Mouse (Mus musculus): ENCODE results near the gene Abca1. TPM values are rescaled to one million over a fixed set of nuclear protein-coding genes. Genes with fewer than 3 reads are reported as not detected.

The Abca1 gene
- polyA plus RNA-seq, 1 experiment from 2014 or later: 6.8 TPM

GRCm38 (mm10) chr4:53018392-53018791, 141.3 kb downstream of the Abca1 start:
- ATAC-seq (ENCODE audit: insufficient number of reproducible peaks, insufficient read depth, low FRiP score, low read depth): no peak
- Histone ChIP-seq H3K9me3 (ENCODE audit: control insufficient read depth, low read depth, low read length) (no peaks in the 10 kb centered on the region; the same call in 1 of the 2 replicates), H3K4me1 (ENCODE audit: control insufficient read depth, insufficient read depth, low read length) (no peaks in the 10 kb centered on the region), H3K36me3 (ENCODE audit: control insufficient read depth, insufficient read depth, low read length) (peaks cover 43% of the 10 kb centered on the region), H3K4me2 (replicated peaks; ENCODE audit: low read depth, low read length) (no peak overlapping the region), H3K4me3 (ENCODE audit: low read depth, low read length) (no peak overlapping the region), H3K27me3 (ENCODE audit: control insufficient read depth, insufficient read depth, low read length) (no peaks in the 10 kb centered on the region), H3K9ac (replicated peaks; ENCODE audit: low read depth, low read length) (no peak overlapping the region), H3K27ac (ENCODE audit: low read length) (no peak overlapping the region)
- WGBS: 100% methylated on average over 1 of the region's 1 CpGs

- Histone ChIP-seq H3K9me3 (ENCODE audit: control insufficient read depth, low read depth, low read length) (no peaks in the 10 kb centered on the region; the same call in 1 of the 2 replicates), H3K9ac (replicated peaks; ENCODE audit: low read depth, low read length) (no peak overlapping the region), H3K36me3 (ENCODE audit: control insufficient read depth, insufficient read depth, low read length) (peaks cover 20% of the 10 kb centered on the region), H3K4me3 (ENCODE audit: low read depth, low read length) (no peak overlapping the region), H3K27ac (ENCODE audit: low read length) (no peak overlapping the region), H3K27me3 (ENCODE audit: control insufficient read depth, insufficient read depth, low read length) (no peaks in the 10 kb centered on the region), H3K4me2 (replicated peaks; ENCODE audit: low read depth, low read length) (no peak overlapping the region), H3K4me1 (ENCODE audit: control insufficient read depth, insufficient read depth, low read length) (0 out of 2 replicates have a peak, but pooled peaks cover 4% of the 10 kb centered on the region)
- 96% methylated on average over 3 of the region's 3 CpGs for WGBS
- no peak for ATAC-seq (ENCODE audit: insufficient number of reproducible peaks, insufficient read depth, low FRiP score, low read depth)
These were observed 144.7 kb downstream of the Abca1 start for GRCm38 (mm10) chr4:53015024-53015423.

DNA sequence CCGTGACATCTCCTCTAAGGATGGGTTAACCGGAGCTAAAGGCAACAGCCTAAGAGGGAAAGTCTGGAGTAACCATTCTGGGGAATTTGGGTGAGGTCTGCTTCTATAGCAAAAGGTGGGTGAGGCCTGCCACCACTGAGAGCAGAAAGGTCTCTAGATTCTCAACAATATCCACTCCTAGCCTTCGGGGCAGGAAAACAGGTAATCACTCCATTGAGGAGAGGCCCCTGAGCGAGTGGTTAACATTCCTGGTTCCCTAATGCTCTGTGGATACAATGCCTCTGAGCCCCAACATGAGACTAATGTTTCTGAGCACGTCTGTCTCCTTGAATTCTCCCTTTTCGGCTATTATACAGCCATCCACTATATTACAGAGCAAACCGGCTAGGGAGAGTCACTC, 145.3 kb downstream of the Abca1 start:
- no peak overlapping the region for H3K9ac ChIP-seq (replicated peaks; ENCODE audit: low read depth, low read length)
- no peaks in the 10 kb centered on the region for H3K27me3 ChIP-seq (ENCODE audit: control insufficient read depth, insufficient read depth, low read length)
- no peaks in the 10 kb centered on the region; the same call in 1 of the 2 replicates for H3K9me3 ChIP-seq (ENCODE audit: control insufficient read depth, low read depth, low read length)
- peaks cover 16% of the 10 kb centered on the region for H3K36me3 ChIP-seq (ENCODE audit: control insufficient read depth, insufficient read depth, low read length)
- 86% methylated on average over 7 of the region's 7 CpGs for WGBS
- no peak for ATAC-seq (ENCODE audit: insufficient number of reproducible peaks, insufficient read depth, low FRiP score, low read depth)
- no peak overlapping the region for H3K4me3 ChIP-seq (ENCODE audit: low read depth, low read length)
- H3K4me1 ChIP-seq (ENCODE audit: control insufficient read depth, insufficient read depth, low read length): 0 out of 2 replicates have a peak, but pooled peaks cover 4% of the 10 kb centered on the region
- no peak overlapping the region for H3K27ac ChIP-seq (ENCODE audit: low read length)
- no peak overlapping the region for H3K4me2 ChIP-seq (replicated peaks; ENCODE audit: low read depth, low read length)

DNA sequence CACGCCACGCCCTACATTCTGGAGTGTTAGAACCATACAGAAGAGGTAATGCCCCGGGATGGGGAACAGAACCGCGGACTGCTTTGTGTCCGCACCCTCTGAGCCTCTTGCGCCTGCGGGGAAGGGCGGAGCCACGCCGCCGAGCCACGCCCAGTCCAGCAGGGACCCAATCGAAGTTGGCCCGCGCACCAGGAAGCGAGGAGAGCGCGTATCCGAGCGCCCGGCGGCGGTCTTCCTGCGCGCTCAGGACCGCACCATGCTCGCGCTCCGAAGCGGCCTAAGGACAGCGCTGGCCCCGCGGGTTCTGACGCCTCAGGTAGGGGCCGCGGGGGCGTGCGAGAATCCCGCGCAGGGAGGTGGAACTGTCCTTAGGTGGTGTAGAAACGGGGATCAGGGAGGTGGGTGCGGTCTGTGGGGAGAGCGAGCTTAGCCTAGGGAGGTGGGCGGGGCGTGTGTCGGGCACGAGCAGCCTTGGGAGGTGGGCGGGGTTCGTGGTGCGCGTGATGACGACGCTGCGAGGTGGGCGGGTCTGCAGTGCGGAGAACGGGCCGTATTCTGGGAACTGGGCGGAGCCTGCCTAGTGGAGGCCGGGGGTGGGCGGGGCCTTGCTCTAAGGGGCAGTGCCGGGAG, 147.8 kb downstream of the Abca1 start, which contains the start of gene Nipsnap3b:
Nipsnap3b (plus strand) TSS at position 149 of the 630 bp plus-strand sequence.
- under 1% methylated on average over 63 of the region's 63 CpGs for WGBS
- H3K4me3 ChIP-seq (ENCODE audit: low read depth, low read length): peak within 1 kb of the TSS; percentile 62
- peak within 1 kb of the TSS; percentile 43 for H3K9ac ChIP-seq (replicated peaks; ENCODE audit: low read depth, low read length)
- peaks cover 9% of the 10 kb centered on the region for H3K36me3 ChIP-seq (ENCODE audit: control insufficient read depth, insufficient read depth, low read length)
- peak; percentile 97 for ATAC-seq (ENCODE audit: insufficient number of reproducible peaks, insufficient read depth, low FRiP score, low read depth)
- peak within 1 kb of the TSS; percentile 13; the same call in 1 of the 2 replicates for H3K27ac ChIP-seq (ENCODE audit: low read length)
- peak within 1 kb of the TSS; percentile 57 for H3K4me2 ChIP-seq (replicated peaks; ENCODE audit: low read depth, low read length)
- no peaks in the 10 kb centered on the region; the same call in 1 of the 2 replicates for H3K9me3 ChIP-seq (ENCODE audit: control insufficient read depth, low read depth, low read length)
- H3K4me1 ChIP-seq (ENCODE audit: control insufficient read depth, insufficient read depth, low read length): 0 out of 2 replicates have a peak, but pooled peaks cover 4% of the 10 kb centered on the region
- H3K27me3 ChIP-seq (ENCODE audit: control insufficient read depth, insufficient read depth, low read length): no peaks in the 10 kb centered on the region

DNA sequence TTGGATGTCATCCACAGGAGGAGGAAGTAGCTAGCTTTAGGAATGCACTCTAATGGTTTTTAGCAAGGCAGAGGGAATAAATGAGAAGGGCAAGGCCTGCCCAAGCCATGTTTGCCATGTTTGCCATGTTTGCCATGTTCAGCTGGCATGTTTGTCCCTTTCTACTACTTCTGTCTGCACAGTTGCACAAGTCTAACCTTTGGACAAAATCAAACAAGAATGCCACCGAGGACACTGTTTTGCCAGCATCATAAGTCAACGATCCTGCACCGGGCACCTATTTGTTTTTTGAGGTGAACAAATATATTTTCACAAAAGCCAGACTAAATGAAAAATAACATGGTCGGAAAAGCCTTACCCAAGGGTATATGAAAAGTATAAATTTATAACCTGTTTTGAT, 149.8 kb downstream of the Abca1 start:
- Histone ChIP-seq H3K27ac (ENCODE audit: low read length) (no peak overlapping the region), H3K36me3 (ENCODE audit: control insufficient read depth, insufficient read depth, low read length) (no peaks in the 10 kb centered on the region), H3K9ac (replicated peaks; ENCODE audit: low read depth, low read length) (no peak overlapping the region), H3K4me1 (ENCODE audit: control insufficient read depth, insufficient read depth, low read length) (0 out of 2 replicates have a peak, but pooled peaks cover 4% of the 10 kb centered on the region), H3K9me3 (ENCODE audit: control insufficient read depth, low read depth, low read length) (no peaks in the 10 kb centered on the region), H3K4me2 (replicated peaks; ENCODE audit: low read depth, low read length) (no peak overlapping the region), H3K27me3 (ENCODE audit: control insufficient read depth, insufficient read depth, low read length) (no peaks in the 10 kb centered on the region), H3K4me3 (ENCODE audit: low read depth, low read length) (no peak overlapping the region)
- WGBS: 71% methylated on average over 4 of the region's 4 CpGs
- no peak for ATAC-seq (ENCODE audit: insufficient number of reproducible peaks, insufficient read depth, low FRiP score, low read depth)

- no peak overlapping the region for H3K9ac ChIP-seq (replicated peaks; ENCODE audit: low read depth, low read length)
- H3K27me3 ChIP-seq (ENCODE audit: control insufficient read depth, insufficient read depth, low read length): no peaks in the 10 kb centered on the region
- H3K36me3 ChIP-seq (ENCODE audit: control insufficient read depth, insufficient read depth, low read length): no peaks in the 10 kb centered on the region
- H3K4me1 ChIP-seq (ENCODE audit: control insufficient read depth, insufficient read depth, low read length): 0 out of 2 replicates have a peak, but pooled peaks cover 4% of the 10 kb centered on the region
- no peaks in the 10 kb centered on the region for H3K9me3 ChIP-seq (ENCODE audit: control insufficient read depth, low read depth, low read length)
- no peak overlapping the region for H3K4me3 ChIP-seq (ENCODE audit: low read depth, low read length)
- no peak overlapping the region for H3K4me2 ChIP-seq (replicated peaks; ENCODE audit: low read depth, low read length)
- 77% methylated on average over 4 of the region's 4 CpGs for WGBS
- ATAC-seq (ENCODE audit: insufficient number of reproducible peaks, insufficient read depth, low FRiP score, low read depth): no peak
- H3K27ac ChIP-seq (ENCODE audit: low read length): no peak overlapping the region
These were observed 150.5 kb downstream of the Abca1 start for GRCm38 (mm10) chr4:53009183-53009582.

DNA sequence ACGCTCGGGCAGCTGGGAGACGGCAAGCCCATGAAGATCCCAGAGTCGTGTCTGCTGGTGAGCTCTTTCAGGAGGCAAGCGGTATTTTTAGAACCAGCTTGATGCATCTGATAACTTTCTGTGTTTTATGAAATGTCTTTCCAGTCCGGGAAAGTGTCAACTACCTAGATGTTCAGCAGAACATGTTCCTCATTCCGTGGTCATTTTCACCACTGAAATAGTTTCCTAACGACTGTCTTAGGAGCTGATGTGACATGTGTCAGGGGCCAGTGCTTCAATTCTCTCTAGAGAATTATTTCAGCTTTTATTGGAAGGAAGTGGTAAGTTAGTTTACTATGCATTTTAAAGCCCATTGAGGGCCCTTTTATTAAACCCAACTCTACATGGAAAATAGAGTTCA, 159.5 kb downstream of the Abca1 start:
- no peak for ATAC-seq (ENCODE audit: insufficient number of reproducible peaks, insufficient read depth, low FRiP score, low read depth)
- H3K9me3 ChIP-seq (ENCODE audit: control insufficient read depth, low read depth, low read length): no peaks in the 10 kb centered on the region
- no peaks in the 10 kb centered on the region for H3K27me3 ChIP-seq (ENCODE audit: control insufficient read depth, insufficient read depth, low read length)
- H3K36me3 ChIP-seq (ENCODE audit: control insufficient read depth, insufficient read depth, low read length): no peaks in the 10 kb centered on the region
- no peak overlapping the region for H3K27ac ChIP-seq (ENCODE audit: low read length)
- WGBS: 68% methylated on average over 8 of the region's 8 CpGs
- H3K4me1 ChIP-seq (ENCODE audit: control insufficient read depth, insufficient read depth, low read length): no peaks in the 10 kb centered on the region
- no peak overlapping the region for H3K4me3 ChIP-seq (ENCODE audit: low read depth, low read length)
- no peak overlapping the region for H3K4me2 ChIP-seq (replicated peaks; ENCODE audit: low read depth, low read length)
- H3K9ac ChIP-seq (replicated peaks; ENCODE audit: low read depth, low read length): no peak overlapping the region

DNA sequence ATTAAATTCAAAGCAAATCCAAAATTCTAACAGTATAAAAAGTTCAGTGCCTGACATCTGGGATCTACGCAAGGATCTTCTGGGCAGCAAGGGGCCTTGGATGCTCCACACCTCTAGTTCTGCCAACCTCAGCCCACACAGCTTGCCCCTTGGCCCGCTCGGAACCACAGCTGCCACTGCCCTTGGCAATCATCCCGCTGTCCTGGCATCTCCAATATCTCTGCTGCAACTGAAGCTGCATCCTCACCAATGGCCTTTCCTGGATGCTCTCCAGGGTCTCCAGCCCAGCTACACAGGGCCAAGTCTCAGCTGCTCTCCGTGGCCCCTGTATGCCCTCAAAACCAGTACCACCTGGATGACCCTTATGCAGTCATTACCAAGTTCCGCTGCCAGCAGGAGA, 160.2 kb downstream of the Abca1 start:
- no peak overlapping the region for H3K4me2 ChIP-seq (replicated peaks; ENCODE audit: low read depth, low read length)
- no peak overlapping the region for H3K9ac ChIP-seq (replicated peaks; ENCODE audit: low read depth, low read length)
- no peaks in the 10 kb centered on the region for H3K36me3 ChIP-seq (ENCODE audit: control insufficient read depth, insufficient read depth, low read length)
- no peaks in the 10 kb centered on the region for H3K27me3 ChIP-seq (ENCODE audit: control insufficient read depth, insufficient read depth, low read length)
- ATAC-seq (ENCODE audit: insufficient number of reproducible peaks, insufficient read depth, low FRiP score, low read depth): no peak
- H3K4me1 ChIP-seq (ENCODE audit: control insufficient read depth, insufficient read depth, low read length): no peaks in the 10 kb centered on the region
- WGBS: 94% methylated on average over 6 of the region's 6 CpGs
- no peaks in the 10 kb centered on the region for H3K9me3 ChIP-seq (ENCODE audit: control insufficient read depth, low read depth, low read length)
- H3K27ac ChIP-seq (ENCODE audit: low read length): no peak overlapping the region
- no peak overlapping the region for H3K4me3 ChIP-seq (ENCODE audit: low read depth, low read length)

Measured in stomach, embryonic 14.5 days (tissue).